ENCODE assay signal across 18 mouse cellular contexts in the genomic region with DNA sequence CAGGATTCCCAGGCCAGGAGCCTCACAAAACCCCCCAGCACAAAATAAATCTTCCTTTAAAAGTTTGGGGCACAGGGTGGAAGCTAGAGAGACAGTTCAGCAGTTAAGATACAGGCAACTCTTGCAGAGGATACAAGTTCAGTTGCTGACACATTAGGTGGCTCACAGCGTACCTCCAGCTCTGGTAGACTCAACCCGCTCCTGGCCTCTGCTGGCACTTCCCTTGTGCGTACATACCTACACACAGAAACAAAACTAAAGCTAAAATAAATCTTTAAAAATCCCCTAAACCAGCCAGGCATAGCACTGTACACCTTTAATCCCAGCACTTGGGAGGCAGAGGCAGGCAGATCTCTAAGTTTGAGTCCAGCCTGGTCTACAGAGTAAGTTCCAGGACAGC.
A peak's percentile ranks its signal among the peaks of the same experiment; 100 is the strongest.
DNase-seq lines count a peak whose midpoint lies in the region; ATAC-seq lines count a peak whose summit lies in the region.
"Had no signal": no experiment of that assay in that cellular context is flagged by ENCODE, and none has a peak within 500 bp of the region (broad histone marks: within the 10 kb centered on the region; RNA-seq: fewer than 3 reads in every experiment).

No protein-coding gene starts in this region.

- no peak overlapping the region for H3K4me2 ChIP-seq in heart, embryonic 15.5 days
- H3K4me2 ChIP-seq: embryonic facial prominence, embryonic 15.5 days; hindbrain, embryonic 14.5 days had no signal

- H3K27ac ChIP-seq in heart, embryonic 10.5 days: peak overlapping the region; percentile 50
- peak overlapping the region; percentile 29; the same call in 1 of the 2 replicates for H3K27ac ChIP-seq in heart, embryonic 15.5 days
- no peak overlapping the region for H3K27ac ChIP-seq in limb, embryonic 10.5 days
- H3K27ac ChIP-seq: embryonic facial prominence, embryonic 15.5 days; hindbrain, embryonic 14.5 days had no signal

- no peak for ATAC-seq in heart, embryonic 15.5 days (replicated peaks; ENCODE audit: insufficient number of reproducible peaks, insufficient read depth, low FRiP score, low read depth)
- peak; percentile 18 for ATAC-seq in inflammation-experienced regulatory T-cells, adult 6 months

- peaks cover 41% of the 10 kb centered on the region for H3K4me1 ChIP-seq in heart, embryonic 10.5 days
- peaks cover 38% of the 10 kb centered on the region for H3K4me1 ChIP-seq in heart, embryonic 15.5 days (replicated peaks)
- H3K4me1 ChIP-seq in limb, embryonic 10.5 days: peaks cover 26% of the 10 kb centered on the region

- H3K4me3 ChIP-seq in heart, embryonic 10.5 days: no peak overlapping the region
- no peak overlapping the region for H3K4me3 ChIP-seq in heart, embryonic 15.5 days
- no peak overlapping the region for H3K4me3 ChIP-seq in limb, embryonic 10.5 days
- H3K4me3 ChIP-seq: embryonic facial prominence, embryonic 15.5 days; erythroblast, embryonic 14.5 days; forebrain, embryonic 10.5 days; hindbrain, embryonic 10.5 days had no signal

- intact Hi-C loops in heart, postnatal 36 days (cut with DNase I): no loop called here

- no peak overlapping the region for H3K9ac ChIP-seq in heart, embryonic 15.5 days
- H3K9ac ChIP-seq: embryonic facial prominence, embryonic 15.5 days; hindbrain, embryonic 14.5 days had no signal

- DNase-seq in heart, embryonic 10.5 days (ENCODE audit: low spot score): no peak
- no peak for DNase-seq in heart, adult 18-20 months
- no peak for DNase-seq in heart, postnatal 36 days
- DNase-seq in CD4-positive helper T cell, adult 2 months (ENCODE audit: low read depth, low spot score): peak; percentile 57
- DNase-seq in limb, embryonic 10.5 days (ENCODE audit: low spot score): no peak
- no peak for DNase-seq in spleen, postnatal 14 days (ENCODE audit: low spot score in 2 of 2)
- DNase-seq: cerebellum, adult 18-20 months; cerebellum, adult 9-11 months; cerebellum, postnatal 36 days; embryo, embryonic 11 days; kidney, adult 11 months had no signal

- 89% methylated on average over 3 of the region's 3 CpGs for WGBS in heart, embryonic 10.5 days
- 94% methylated on average over 3 of the region's 3 CpGs for WGBS in heart, embryonic 15.5 days
- 98% methylated on average over 3 of the region's 3 CpGs for WGBS in limb, embryonic 10.5 days

- H3K27me3 ChIP-seq in heart, embryonic 10.5 days (ENCODE audit: insufficient read depth, poor library complexity, severe bottlenecking): no peaks in the 10 kb centered on the region
- no peaks in the 10 kb centered on the region for H3K27me3 ChIP-seq in heart, embryonic 15.5 days
- no peaks in the 10 kb centered on the region for H3K27me3 ChIP-seq in limb, embryonic 10.5 days (ENCODE audit: low read depth, poor library complexity, severe bottlenecking)
- H3K27me3 ChIP-seq: embryonic facial prominence, embryonic 15.5 days had no signal

- no peaks in the 10 kb centered on the region for H3K36me3 ChIP-seq in heart, embryonic 10.5 days
- H3K36me3 ChIP-seq in heart, embryonic 15.5 days: no peaks in the 10 kb centered on the region
- H3K36me3 ChIP-seq in limb, embryonic 10.5 days: no peaks in the 10 kb centered on the region
- H3K36me3 ChIP-seq: embryonic facial prominence, embryonic 15.5 days; forebrain, embryonic 10.5 days; hindbrain, embryonic 10.5 days had no signal

- no peaks in the 10 kb centered on the region for H3K9me3 ChIP-seq in heart, embryonic 10.5 days
- no peaks in the 10 kb centered on the region for H3K9me3 ChIP-seq in heart, embryonic 15.5 days (replicated peaks)
- no peaks in the 10 kb centered on the region for H3K9me3 ChIP-seq in limb, embryonic 10.5 days (replicated peaks)
- H3K9me3 ChIP-seq: embryonic facial prominence, embryonic 15.5 days; forebrain, embryonic 10.5 days; hindbrain, embryonic 10.5 days had no signal
